Mouse (Mus musculus) myocyte (in vitro differentiated cells): ENCODE measurements around the gene Aff1. TPM values are rescaled to one million over a fixed set of nuclear protein-coding genes. Genes with fewer than 3 reads are reported as not detected.

Experiments
- H3K27me3 ChIP-seq: one replicate; pipeline ENCODE4 v1.6.1; 2011; ENCODE audit not compliant: control insufficient read depth, insufficient read depth, insufficient read length
- H3K36me3 ChIP-seq: one replicate; pipeline ENCODE4 v1.6.1; 2011; ENCODE audit not compliant: control insufficient read depth, insufficient read depth
- H3K4me2 ChIP-seq: one replicate; pipeline ENCODE4 v1.6.1; 2011; ENCODE audit warnings: low read depth, control low read depth
- H3K4me3 ChIP-seq: one replicate; pipeline ENCODE4 v1.5.1; 2011; ENCODE audit warnings: mild to moderate bottlenecking, control low read depth, moderate library complexity
- H3K79me2 ChIP-seq: one replicate; pipeline ENCODE4 v1.6.1; 2011; ENCODE audit not compliant: control insufficient read depth, insufficient read depth
- H3ac ChIP-seq: one replicate; pipeline ENCODE4 v1.6.1; 2011; ENCODE audit not compliant: control insufficient read depth, insufficient read length
- CEBPB ChIP-seq: IDR thresholded peaks from 2 replicates; pipeline ENCODE4 v1.6.1; 2011; ENCODE audit warnings: mild to moderate bottlenecking, moderate library complexity; ENCODE audit not compliant: poor library complexity, insufficient read depth, severe bottlenecking
- E2F4 ChIP-seq: IDR thresholded peaks from one replicate; pipeline ENCODE4 v1.6.1; 2011; ENCODE audit warnings: mild to moderate bottlenecking, control low read depth, moderate library complexity; ENCODE audit not compliant: insufficient read depth
- MAX ChIP-seq: IDR thresholded peaks from one replicate; pipeline ENCODE4 v1.6.1; 2011; ENCODE audit warnings: low read depth, mild to moderate bottlenecking, control low read depth
- MYOD1 ChIP-seq, 3 experiments: IDR thresholded peaks; one replicate each; pipeline ENCODE4 v1.6.1; 2011; ENCODE audit warnings: control low read depth in 2 of 3, low read depth in 2 of 3, mild to moderate bottlenecking in 2 of 3, moderate library complexity in 1 of 3; ENCODE audit not compliant: insufficient read length in 2 of 3, control insufficient read depth in 1 of 3
- MYOG ChIP-seq, 3 experiments: IDR thresholded peaks; one replicate each; pipeline ENCODE4 v1.6.1; 2011; ENCODE audit warnings: control low read depth in 2 of 3, low read depth in 2 of 3, mild to moderate bottlenecking in 2 of 3; ENCODE audit not compliant: insufficient read length in 2 of 3, control insufficient read depth in 1 of 3, insufficient read depth in 1 of 3
- POLR2A ChIP-seq: IDR thresholded peaks from one replicate; pipeline ENCODE4 v1.6.1; 2011; ENCODE audit warnings: low read depth, mild to moderate bottlenecking, control low read depth, moderate library complexity; ENCODE audit not compliant: insufficient read length
- POLR2AphosphoS2 ChIP-seq: IDR thresholded peaks from one replicate; pipeline ENCODE4 v1.6.1; 2011; ENCODE audit warnings: low read depth, control low read depth; ENCODE audit not compliant: insufficient read length
- REST ChIP-seq: IDR thresholded peaks from one replicate; pipeline ENCODE4 v1.6.1; 2011; ENCODE audit warnings: mild to moderate bottlenecking, control low read depth, moderate library complexity; ENCODE audit not compliant: insufficient read depth, insufficient read length
- SRF ChIP-seq: IDR thresholded peaks from one replicate; pipeline ENCODE4 v1.6.1; 2011; ENCODE audit warnings: low read depth; ENCODE audit not compliant: control insufficient read depth, insufficient read length
- TCF12 ChIP-seq: IDR thresholded peaks from one replicate; pipeline ENCODE4 v1.6.1; 2011; ENCODE audit warnings: mild to moderate bottlenecking, control low read depth; ENCODE audit not compliant: poor library complexity, insufficient read depth, severe bottlenecking
- TCF3 ChIP-seq: IDR thresholded peaks from one replicate; pipeline ENCODE4 v1.6.1; 2011; ENCODE audit warnings: low read depth, control low read depth; ENCODE audit not compliant: insufficient read length
- USF1 ChIP-seq: IDR thresholded peaks from one replicate; pipeline ENCODE4 v1.6.1; 2011; ENCODE audit warnings: low read depth, mild to moderate bottlenecking, control low read depth, moderate library complexity
- polyA plus RNA-seq: library from polyadenylated mRNA; unstranded; fragments of >200 nt; fragmentation: generic; extraction: Trizol; gene quantifications from one replicate; pipeline ENCODE4 v1.2.1, GENCODE M21; 2012; ENCODE audit warnings: missing spikeins

Gene Aff1
- polyA plus RNA-seq, 1 experiment, result 16.4 TPM

GRCm38 (mm10) chr5:103691171-103691570 lies 1.0 kb upstream of the Aff1 start:
- Histone ChIP-seq H3K4me2 (no peak overlapping the region), H3K4me3 (peak overlapping the region; percentile 82)

DNA sequence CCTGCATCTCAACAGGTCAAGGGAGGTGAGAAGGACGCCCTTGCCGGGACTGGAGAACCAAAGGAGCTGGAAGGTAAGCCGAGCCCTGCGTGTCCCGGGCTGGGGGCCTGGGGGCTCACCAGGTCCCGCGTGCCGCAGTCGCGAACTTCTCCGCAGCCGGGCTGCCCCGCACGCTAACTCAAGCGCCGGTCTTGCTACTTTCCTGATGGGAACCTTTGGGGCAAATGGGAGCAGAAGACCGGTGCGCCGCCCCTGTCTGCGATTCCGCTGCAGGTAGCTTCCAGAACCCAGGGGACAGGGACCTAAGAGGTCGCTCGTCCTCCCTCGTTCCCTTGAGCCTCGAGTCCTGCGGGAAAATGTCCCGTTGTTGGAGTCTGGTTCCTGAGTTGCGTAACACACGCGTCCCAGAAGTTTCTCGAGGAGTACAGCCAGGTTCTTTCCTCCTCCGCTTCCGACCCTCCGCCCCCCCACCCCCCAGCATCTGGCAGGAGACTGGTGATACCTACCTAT lies 412 bp downstream of the Aff1 start:
- peak overlapping the region; percentile 25 for H3ac ChIP-seq
- peak overlapping the region; percentile 82 for H3K4me3 ChIP-seq
- H3K27me3 ChIP-seq, result no peaks in the 10 kb centered on the region
- no peaks in the 10 kb centered on the region for H3K79me2 ChIP-seq
- H3K4me2 ChIP-seq, result peak overlapping the region; percentile 92
- H3K36me3 ChIP-seq, result no peaks in the 10 kb centered on the region
- TF ChIP-seq REST (no peak), TCF12 (no peak), CEBPB (peak; percentile 85), E2F4 (no peak), TCF3 (no peak)

More at GRCm38 (mm10) chr5:103691171-103691570, 1.0 kb upstream of the Aff1 start:
- TF ChIP-seq TCF12 (no peak), E2F4 (no peak), USF1 (no peak)
- H3K27me3 ChIP-seq, result no peaks in the 10 kb centered on the region
- no peaks in the 10 kb centered on the region for H3K36me3 ChIP-seq
- H3K79me2 ChIP-seq, result no peaks in the 10 kb centered on the region
- no peak overlapping the region for H3ac ChIP-seq

- Histone ChIP-seq H3ac (peak overlapping the region; percentile 25), H3K79me2 (no peaks in the 10 kb centered on the region), H3K4me3 (peak overlapping the region; percentile 82), H3K36me3 (no peaks in the 10 kb centered on the region), H3K4me2 (peak overlapping the region; percentile 92), H3K27me3 (no peaks in the 10 kb centered on the region)
- TF ChIP-seq TCF3 (no peak), CEBPB (no peak), MAX (no peak), USF1 (no peak), MYOG (IDR thresholded peaks at IDR 0.05; ENCODE audit: control insufficient read depth in 1 of 3, insufficient read depth in 1 of 3, insufficient read length in 2 of 3, low read depth in 2 of 3) (no peak), POLR2AphosphoS2 (no peak), REST (no peak), SRF (no peak), POLR2A (no peak), MYOD1 (IDR thresholded peaks at IDR 0.05; ENCODE audit: control insufficient read depth in 1 of 3, insufficient read length in 2 of 3, low read depth in 2 of 3) (no peak), TCF12 (no peak), E2F4 (no peak)
Measured at GRCm38 (mm10) chr5:103693041-103693641, 967 bp downstream of the Aff1 start.

GRCm38 (mm10) chr5:103694094-103694493 lies 1.9 kb downstream of the Aff1 start:
- Histone ChIP-seq H3K4me2 (peak overlapping the region; percentile 92), H3ac (no peak overlapping the region), H3K36me3 (no peaks in the 10 kb centered on the region), H3K79me2 (no peaks in the 10 kb centered on the region), H3K4me3 (peak overlapping the region; percentile 82), H3K27me3 (no peaks in the 10 kb centered on the region)
- TF ChIP-seq MYOD1 (IDR thresholded peaks at IDR 0.05; ENCODE audit: control insufficient read depth in 1 of 3, insufficient read length in 2 of 3, low read depth in 2 of 3), result no peak
- no peak for TF ChIP-seq POLR2A
- TF ChIP-seq USF1, result no peak
- TF ChIP-seq CEBPB, result no peak

DNA sequence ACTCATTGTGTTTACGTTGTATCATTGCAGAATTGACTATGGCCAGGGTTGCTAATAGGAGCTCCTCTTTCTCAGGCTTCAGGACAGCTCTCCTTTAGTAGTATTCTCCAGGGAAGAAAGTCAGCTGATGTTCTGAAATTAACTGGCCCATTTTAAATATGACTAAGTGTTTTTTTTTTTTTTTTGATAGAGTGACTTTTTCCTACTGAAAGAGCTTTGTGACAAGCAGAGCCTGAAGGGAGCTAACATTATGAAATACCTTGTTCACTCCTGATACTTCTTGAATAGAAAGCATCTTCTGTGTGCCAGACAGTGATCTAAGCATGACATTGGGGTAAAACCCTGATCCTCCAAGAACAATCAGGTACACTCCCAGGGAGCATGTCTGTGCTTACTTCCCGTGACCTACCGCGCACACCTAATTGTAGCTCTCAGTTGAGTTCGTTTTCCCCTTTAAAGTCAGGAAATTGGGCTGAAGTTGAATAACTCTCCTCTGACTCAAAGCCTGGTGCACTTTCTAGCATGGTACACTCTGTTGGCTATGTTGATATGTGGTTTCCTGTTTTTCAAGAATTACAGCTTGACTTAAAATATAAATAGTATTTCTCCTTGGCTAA lies 5.8 kb downstream of the Aff1 start:
- Histone ChIP-seq H3K36me3 (no peaks in the 10 kb centered on the region), H3ac (no peak overlapping the region), H3K4me2 (peak overlapping the region; percentile 10), H3K27me3 (no peaks in the 10 kb centered on the region), H3K4me3 (no peak overlapping the region), H3K79me2 (no peaks in the 10 kb centered on the region)
- TF ChIP-seq REST, result no peak
- TF ChIP-seq USF1, result peak; percentile 34

- no peak for TF ChIP-seq SRF
- no peak for TF ChIP-seq MYOG (IDR thresholded peaks at IDR 0.05; ENCODE audit: control insufficient read depth in 1 of 3, insufficient read depth in 1 of 3, insufficient read length in 2 of 3, low read depth in 2 of 3)
- H3K79me2 ChIP-seq, result no peaks in the 10 kb centered on the region
- H3K4me3 ChIP-seq, result no peak overlapping the region
- H3K4me2 ChIP-seq, result no peak overlapping the region
- H3ac ChIP-seq, result no peak overlapping the region
- H3K27me3 ChIP-seq, result no peaks in the 10 kb centered on the region
- no peaks in the 10 kb centered on the region for H3K36me3 ChIP-seq
Measured at GRCm38 (mm10) chr5:103698577-103698976, 6.4 kb downstream of the Aff1 start.
